Mouse (Mus musculus): ENCODE measurements at regions not wholly inside any gene's neighbourhood (a gene's known extent, or its start where the extent isn't known, plus 50 kb on each side); places are given as distances from the start of the nearest gene placed in this dataset.

GRCm38 (mm10) chr17:83034914-83035573, 180.0 kb upstream of the Pkdcc start:
- WGBS = 63% methylated on average over 6 of the region's 6 CpGs
- no peak overlapping the region for H3K4me3 ChIP-seq (ENCODE audit: low read depth, low read length)
- no peak for DNase-seq (ENCODE audit: low spot score)

GRCm38 (mm10) chr17:83035574-83035918, 179.5 kb upstream of the Pkdcc start:
- H3K9ac ChIP-seq (ENCODE audit: low read length) = no peak overlapping the region
- 80% methylated on average over 5 of the region's 5 CpGs for WGBS
- H3K27me3 ChIP-seq (ENCODE audit: control insufficient read depth, insufficient read depth, low read length) = no peaks in the 10 kb centered on the region
- no peaks in the 10 kb centered on the region for H3K4me1 ChIP-seq (ENCODE audit: control insufficient read depth, insufficient read depth, low read length)
- H3K4me2 ChIP-seq (ENCODE audit: low read depth, severe bottlenecking) = no peak overlapping the region
- ATAC-seq (ENCODE audit: insufficient number of reproducible peaks, low FRiP score, low TSS enrichment, low read depth) (no peak), DNase-seq (ENCODE audit: low spot score) (no peak)
- no peaks in the 10 kb centered on the region for H3K36me3 ChIP-seq (ENCODE audit: control insufficient read depth, insufficient read depth, low read length)
- no peaks in the 10 kb centered on the region for H3K9me3 ChIP-seq (ENCODE audit: control insufficient read depth, low read length)
- H3K27ac ChIP-seq (replicated peaks; ENCODE audit: low read depth, low read length) = no peak overlapping the region
- H3K4me3 ChIP-seq (ENCODE audit: low read depth, low read length) = no peak overlapping the region

More at GRCm38 (mm10) chr17:83034914-83035573, 180.0 kb upstream of the Pkdcc start:
- no peak overlapping the region for H3K4me2 ChIP-seq (ENCODE audit: low read depth, severe bottlenecking)
- no peaks in the 10 kb centered on the region for H3K36me3 ChIP-seq (ENCODE audit: control insufficient read depth, insufficient read depth, low read length)
- no peak for ATAC-seq (ENCODE audit: insufficient number of reproducible peaks, low FRiP score, low TSS enrichment, low read depth)
- no peaks in the 10 kb centered on the region for H3K27me3 ChIP-seq (ENCODE audit: control insufficient read depth, insufficient read depth, low read length)
- H3K4me1 ChIP-seq (ENCODE audit: control insufficient read depth, insufficient read depth, low read length) = no peaks in the 10 kb centered on the region
- no peak overlapping the region for H3K27ac ChIP-seq (replicated peaks; ENCODE audit: low read depth, low read length)
- no peaks in the 10 kb centered on the region for H3K9me3 ChIP-seq (ENCODE audit: control insufficient read depth, low read length)
- H3K9ac ChIP-seq (ENCODE audit: low read length) = no peak overlapping the region

GRCm38 (mm10) chr17:83039563-83039962, 175.5 kb upstream of the Pkdcc start:
- H3K36me3 ChIP-seq (ENCODE audit: control insufficient read depth, insufficient read depth, low read length) = no peaks in the 10 kb centered on the region
- H3K27ac ChIP-seq (replicated peaks; ENCODE audit: low read depth, low read length) = no peak overlapping the region
- H3K27me3 ChIP-seq (ENCODE audit: control insufficient read depth, insufficient read depth, low read length) = peaks cover 5% of the 10 kb centered on the region; the same call in 1 of the 2 replicates
- WGBS = 84% methylated on average over 3 of the region's 3 CpGs
- no peaks in the 10 kb centered on the region for H3K9me3 ChIP-seq (ENCODE audit: control insufficient read depth, low read length)
- peaks cover 6% of the 10 kb centered on the region; the same call in 1 of the 2 replicates for H3K4me1 ChIP-seq (ENCODE audit: control insufficient read depth, insufficient read depth, low read length)
- H3K4me2 ChIP-seq (ENCODE audit: low read depth, severe bottlenecking) = no peak overlapping the region
- H3K4me3 ChIP-seq (ENCODE audit: low read depth, low read length) = no peak overlapping the region
- DNase-seq (ENCODE audit: low spot score) = no peak
- H3K9ac ChIP-seq (ENCODE audit: low read length) = no peak overlapping the region
- no peak for ATAC-seq (ENCODE audit: insufficient number of reproducible peaks, low FRiP score, low TSS enrichment, low read depth)

DNA sequence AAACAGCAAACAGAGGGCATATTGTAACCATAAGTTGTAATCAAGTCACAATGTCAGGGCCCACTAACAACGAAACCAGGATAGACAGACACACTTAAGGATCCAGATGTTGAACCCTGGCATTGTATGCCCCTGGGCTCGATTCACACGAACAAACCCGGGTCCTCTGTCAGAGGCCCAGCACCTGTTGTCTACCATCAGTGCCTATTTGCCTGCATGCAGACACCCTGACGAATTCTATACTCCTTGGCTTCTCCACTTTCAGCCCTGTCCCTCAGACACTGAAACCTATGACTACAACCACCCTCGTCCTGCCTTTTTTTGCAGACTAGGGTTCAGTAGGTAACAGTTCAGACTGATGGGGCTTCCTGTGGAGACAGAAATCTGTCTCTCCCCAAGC, 170.6 kb upstream of the Pkdcc start:
- no peak overlapping the region for H3K27ac ChIP-seq (replicated peaks; ENCODE audit: low read depth, low read length)
- peaks cover 13% of the 10 kb centered on the region for H3K27me3 ChIP-seq (ENCODE audit: control insufficient read depth, insufficient read depth, low read length)
- H3K9me3 ChIP-seq (ENCODE audit: control insufficient read depth, low read length) = no peaks in the 10 kb centered on the region
- WGBS = 58% methylated on average over 6 of the region's 6 CpGs
- no peak for DNase-seq (ENCODE audit: low spot score)
- ATAC-seq (ENCODE audit: insufficient number of reproducible peaks, low FRiP score, low TSS enrichment, low read depth) = peak; percentile 58; the same call in 1 of the 2 replicates
- no peak overlapping the region for H3K9ac ChIP-seq (ENCODE audit: low read length)
- H3K4me3 ChIP-seq (ENCODE audit: low read depth, low read length) = no peak overlapping the region
- no peaks in the 10 kb centered on the region for H3K36me3 ChIP-seq (ENCODE audit: control insufficient read depth, insufficient read depth, low read length)
- H3K4me1 ChIP-seq (ENCODE audit: control insufficient read depth, insufficient read depth, low read length) = peaks cover 8% of the 10 kb centered on the region; the same call in 1 of the 2 replicates
- H3K4me2 ChIP-seq (ENCODE audit: low read depth, severe bottlenecking) = no peak overlapping the region

- Histone ChIP-seq H3K9me3 (ENCODE audit: control insufficient read depth, low read length) (no peaks in the 10 kb centered on the region), H3K9ac (ENCODE audit: low read length) (no peak overlapping the region), H3K4me1 (ENCODE audit: control insufficient read depth, insufficient read depth, low read length) (no peaks in the 10 kb centered on the region), H3K27ac (replicated peaks; ENCODE audit: low read depth, low read length) (no peak overlapping the region), H3K27me3 (ENCODE audit: control insufficient read depth, insufficient read depth, low read length) (peaks cover 14% of the 10 kb centered on the region), H3K4me3 (ENCODE audit: low read depth, low read length) (no peak overlapping the region), H3K36me3 (ENCODE audit: control insufficient read depth, insufficient read depth, low read length) (no peaks in the 10 kb centered on the region), H3K4me2 (ENCODE audit: low read depth, severe bottlenecking) (no peak overlapping the region)
- DNase-seq (ENCODE audit: low spot score) (no peak), ATAC-seq (ENCODE audit: insufficient number of reproducible peaks, low FRiP score, low TSS enrichment, low read depth) (no peak)
- 86% methylated on average over 13 of the region's 13 CpGs for WGBS
These were observed 165.0 kb upstream of the Pkdcc start for GRCm38 (mm10) chr17:83049972-83050535.

DNA sequence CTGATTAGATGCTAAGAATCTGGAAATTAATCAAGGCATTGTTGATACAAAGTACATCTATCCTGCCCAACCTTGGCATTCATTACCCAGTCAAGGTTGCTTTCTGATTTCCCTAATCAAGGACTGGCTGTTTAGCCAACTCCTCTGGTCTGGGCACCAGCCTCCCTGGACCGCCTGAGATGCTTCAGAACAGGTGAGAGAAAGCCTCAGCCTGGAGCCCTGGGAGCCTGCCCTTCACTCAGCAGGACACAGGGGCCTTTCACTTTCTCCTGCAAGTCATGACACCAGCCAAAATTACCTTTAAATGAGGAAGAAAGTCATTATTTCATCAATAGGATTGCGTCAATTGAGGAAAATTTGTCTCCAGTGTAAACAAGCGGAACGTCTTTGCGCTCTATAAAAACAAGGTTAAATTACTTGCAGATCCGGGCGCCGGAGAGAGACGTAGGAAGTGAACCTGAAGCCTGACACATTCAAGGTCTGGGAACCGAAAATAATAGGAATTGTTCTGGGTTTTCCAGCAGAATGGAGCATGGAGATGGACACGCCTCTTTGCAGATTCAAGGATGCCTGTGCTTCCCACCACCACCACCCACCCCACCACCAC, 164.4 kb upstream of the Pkdcc start:
- DNase-seq (ENCODE audit: low spot score) (no peak), ATAC-seq (ENCODE audit: insufficient number of reproducible peaks, low FRiP score, low TSS enrichment, low read depth) (no peak)
- 45% methylated on average over 11 of the region's 11 CpGs for WGBS
- H3K27me3 ChIP-seq (ENCODE audit: control insufficient read depth, insufficient read depth, low read length) = peaks cover 14% of the 10 kb centered on the region
- no peaks in the 10 kb centered on the region for H3K9me3 ChIP-seq (ENCODE audit: control insufficient read depth, low read length)
- H3K9ac ChIP-seq (ENCODE audit: low read length) = no peak overlapping the region
- no peaks in the 10 kb centered on the region for H3K36me3 ChIP-seq (ENCODE audit: control insufficient read depth, insufficient read depth, low read length)
- no peak overlapping the region for H3K27ac ChIP-seq (replicated peaks; ENCODE audit: low read depth, low read length)
- no peak overlapping the region for H3K4me3 ChIP-seq (ENCODE audit: low read depth, low read length)
- H3K4me1 ChIP-seq (ENCODE audit: control insufficient read depth, insufficient read depth, low read length) = no peaks in the 10 kb centered on the region
- no peak overlapping the region for H3K4me2 ChIP-seq (ENCODE audit: low read depth, severe bottlenecking)

GRCm38 (mm10) chr17:83052613-83053140, 162.4 kb upstream of the Pkdcc start:
- Histone ChIP-seq H3K27me3 (ENCODE audit: control insufficient read depth, insufficient read depth, low read length) (peaks cover 14% of the 10 kb centered on the region), H3K27ac (replicated peaks; ENCODE audit: low read depth, low read length) (no peak overlapping the region), H3K4me1 (ENCODE audit: control insufficient read depth, insufficient read depth, low read length) (no peaks in the 10 kb centered on the region), H3K9ac (ENCODE audit: low read length) (no peak overlapping the region), H3K4me2 (ENCODE audit: low read depth, severe bottlenecking) (no peak overlapping the region), H3K9me3 (ENCODE audit: control insufficient read depth, low read length) (no peaks in the 10 kb centered on the region), H3K4me3 (ENCODE audit: low read depth, low read length) (no peak overlapping the region), H3K36me3 (ENCODE audit: control insufficient read depth, insufficient read depth, low read length) (no peaks in the 10 kb centered on the region)
- ATAC-seq (ENCODE audit: insufficient number of reproducible peaks, low FRiP score, low TSS enrichment, low read depth) (no peak), DNase-seq (ENCODE audit: low spot score) (no peak)
- 74% methylated on average over 6 of the region's 6 CpGs for WGBS

- no peaks in the 10 kb centered on the region for H3K36me3 ChIP-seq (ENCODE audit: control insufficient read depth, insufficient read depth, low read length)
- H3K4me3 ChIP-seq (ENCODE audit: low read depth, low read length) = no peak overlapping the region
- no peak overlapping the region for H3K4me2 ChIP-seq (ENCODE audit: low read depth, severe bottlenecking)
- H3K27ac ChIP-seq (replicated peaks; ENCODE audit: low read depth, low read length) = no peak overlapping the region
- WGBS = 41% methylated on average over 3 of the region's 3 CpGs
- no peak overlapping the region for H3K9ac ChIP-seq (ENCODE audit: low read length)
- no peak for ATAC-seq (ENCODE audit: insufficient number of reproducible peaks, low FRiP score, low TSS enrichment, low read depth)
- DNase-seq (ENCODE audit: low spot score) = no peak
- no peaks in the 10 kb centered on the region for H3K4me1 ChIP-seq (ENCODE audit: control insufficient read depth, insufficient read depth, low read length)
- H3K9me3 ChIP-seq (ENCODE audit: control insufficient read depth, low read length) = no peaks in the 10 kb centered on the region
- H3K27me3 ChIP-seq (ENCODE audit: control insufficient read depth, insufficient read depth, low read length) = no peaks in the 10 kb centered on the region
These were observed 157.3 kb upstream of the Pkdcc start for GRCm38 (mm10) chr17:83057832-83058231.
